Mouse (Mus musculus) neural tube, embryonic 13.5 days (tissue): ENCODE data around the gene Cnpy1. TPM values are rescaled to one million over a fixed set of nuclear protein-coding genes. Genes with fewer than 3 reads are reported as not detected.

ENCODE experiments used
- ATAC-seq: fragments of 200-750 bp; cut with Nextera tagmentation; 2 replicates; pipeline ENCODE4 v1.8.0; 2017; ENCODE audit warnings: low read depth, mild to moderate bottlenecking, moderate TSS enrichment, moderate library complexity
- H3K27ac ChIP-seq: fragments of 300-500 bp; sonication (generic); replicated peaks from 2 replicates; pipeline ENCODE4 v1.5.1; 2015; ENCODE audit warnings: moderate library complexity, mild to moderate bottlenecking, inconsistent platforms
- H3K27me3 ChIP-seq: fragments of 300-500 bp; sonication (generic); 2 replicates; pipeline ENCODE4 v1.6.1; 2015; ENCODE audit warnings: mild to moderate bottlenecking, inconsistent platforms
- H3K36me3 ChIP-seq: fragments of 300-500 bp; sonication (generic); 2 replicates; pipeline ENCODE4 v1.6.1; 2015; ENCODE audit warnings: mild to moderate bottlenecking, inconsistent platforms
- H3K4me1 ChIP-seq: fragments of 300-500 bp; sonication (generic); replicated peaks from 2 replicates; pipeline ENCODE4 v1.6.1; 2015; ENCODE audit warnings: inconsistent platforms
- H3K4me2 ChIP-seq: fragments of 300-500 bp; sonication (generic); 2 replicates; pipeline ENCODE4 v1.6.1; 2015; ENCODE audit warnings: inconsistent platforms, mild to moderate bottlenecking, moderate library complexity
- H3K4me3 ChIP-seq: fragments of 300-500 bp; sonication (generic); 2 replicates; pipeline ENCODE4 v1.5.1; 2015; ENCODE audit warnings: mild to moderate bottlenecking, inconsistent platforms
- H3K9ac ChIP-seq: fragments of 300-500 bp; sonication (generic); 2 replicates; pipeline ENCODE4 v1.6.1; 2015; ENCODE audit warnings: moderate library complexity, mild to moderate bottlenecking, inconsistent platforms
- H3K9me3 ChIP-seq: fragments of 300-500 bp; sonication (generic); 2 replicates; pipeline ENCODE4 v1.6.1; 2016; ENCODE audit warnings: inconsistent platforms
- WGBS: fragments of 180-500 bp; shearing (Covaris S2); methylation state at CpG from one replicate; pipeline ENCODE4 v1.1.7; 2015; 5-methylcytosine and 5-hydroxymethylcytosine counted together
- polyA plus RNA-seq: library from polyadenylated mRNA; unstranded; fragments of >200 nt; fragmentation: Nextera tagmentation; extraction: Ambion mirVana; gene quantifications from 2 replicates; pipeline ENCODE4 v1.2.1, GENCODE M21; 2015

Cnpy1 gene
- polyA plus RNA-seq, 1 experiment from 2014 or later, result 1.3 TPM

GRCm38 (mm10) chr5:28174876-28175569 lies 70.6 kb downstream of the Cnpy1 start:
- under 1% methylated on average over 24 of the region's 24 CpGs for WGBS
- H3K4me1 ChIP-seq, result 0 out of 2 replicates have a peak, but pooled peaks cover 8% of the 10 kb centered on the region
- no peaks in the 10 kb centered on the region for H3K9me3 ChIP-seq
- H3K4me3 ChIP-seq, result no peak overlapping the region
- no peak overlapping the region for H3K9ac ChIP-seq
- no peak overlapping the region for H3K27ac ChIP-seq
- H3K36me3 ChIP-seq, result no peaks in the 10 kb centered on the region
- H3K4me2 ChIP-seq, result no peak overlapping the region
- peaks cover 97% of the 10 kb centered on the region for H3K27me3 ChIP-seq
- no peak for ATAC-seq

GRCm38 (mm10) chr5:28174086-28174485 lies 71.5 kb downstream of the Cnpy1 start:
- H3K9me3 ChIP-seq, result no peaks in the 10 kb centered on the region
- H3K36me3 ChIP-seq, result no peaks in the 10 kb centered on the region
- no peak overlapping the region for H3K9ac ChIP-seq
- H3K4me2 ChIP-seq, result no peak overlapping the region
- 1% methylated on average over 9 of the region's 9 CpGs for WGBS
- no peak overlapping the region for H3K27ac ChIP-seq
- no peak overlapping the region for H3K4me3 ChIP-seq
- no peak for ATAC-seq
- H3K27me3 ChIP-seq, result peaks cover 97% of the 10 kb centered on the region
- H3K4me1 ChIP-seq, result 0 out of 2 replicates have a peak, but pooled peaks cover 8% of the 10 kb centered on the region

GRCm38 (mm10) chr5:28173674-28174073 lies 71.9 kb downstream of the Cnpy1 start:
- no peak overlapping the region for H3K27ac ChIP-seq

GRCm38 (mm10) chr5:28172921-28173670 lies 72.5 kb downstream of the Cnpy1 start:
- under 1% methylated on average over 4 of the region's 4 CpGs for WGBS
- ATAC-seq, result no peak

More at GRCm38 (mm10) chr5:28173674-28174073, 71.9 kb downstream of the Cnpy1 start:
- Histone ChIP-seq H3K4me3 (no peak overlapping the region), H3K9me3 (no peaks in the 10 kb centered on the region), H3K4me2 (no peak overlapping the region), H3K4me1 (0 out of 2 replicates have a peak, but pooled peaks cover 8% of the 10 kb centered on the region), H3K9ac (no peak overlapping the region), H3K36me3 (no peaks in the 10 kb centered on the region), H3K27me3 (peaks cover 97% of the 10 kb centered on the region)
- WGBS, result 9% methylated on average over 1 of the region's 1 CpGs
- ATAC-seq, result no peak; the same call in 1 of the 2 replicates

GRCm38 (mm10) chr5:28172261-28172920 lies 73.2 kb downstream of the Cnpy1 start:
- WGBS, result 4% methylated on average over 8 of the region's 8 CpGs
- Histone ChIP-seq H3K4me3 (no peak overlapping the region), H3K4me2 (no peak overlapping the region), H3K27me3 (peaks cover 97% of the 10 kb centered on the region), H3K4me1 (0 out of 2 replicates have a peak, but pooled peaks cover 8% of the 10 kb centered on the region), H3K9ac (no peak overlapping the region), H3K36me3 (no peaks in the 10 kb centered on the region), H3K27ac (no peak overlapping the region), H3K9me3 (no peaks in the 10 kb centered on the region)
- no peak for ATAC-seq

More at GRCm38 (mm10) chr5:28172921-28173670, 72.5 kb downstream of the Cnpy1 start:
- no peak overlapping the region for H3K9ac ChIP-seq
- no peak overlapping the region for H3K4me2 ChIP-seq
- H3K4me1 ChIP-seq, result 0 out of 2 replicates have a peak, but pooled peaks cover 8% of the 10 kb centered on the region
- H3K9me3 ChIP-seq, result no peaks in the 10 kb centered on the region
- H3K4me3 ChIP-seq, result no peak overlapping the region
- H3K36me3 ChIP-seq, result no peaks in the 10 kb centered on the region
- H3K27ac ChIP-seq, result no peak overlapping the region
- H3K27me3 ChIP-seq, result peaks cover 97% of the 10 kb centered on the region

GRCm38 (mm10) chr5:28171667-28172066 lies 73.9 kb downstream of the Cnpy1 start:
- no peak overlapping the region for H3K4me2 ChIP-seq
- no peaks in the 10 kb centered on the region for H3K36me3 ChIP-seq
- no peak overlapping the region for H3K9ac ChIP-seq
- H3K4me3 ChIP-seq, result no peak overlapping the region
- no peak overlapping the region for H3K27ac ChIP-seq
- H3K9me3 ChIP-seq, result no peaks in the 10 kb centered on the region
- peaks cover 96% of the 10 kb centered on the region for H3K27me3 ChIP-seq
- WGBS, result 5% methylated on average over 5 of the region's 5 CpGs
- ATAC-seq, result no peak
- peaks cover 13% of the 10 kb centered on the region for H3K4me1 ChIP-seq

- H3K27ac ChIP-seq, result no peak overlapping the region
- WGBS, result 2% methylated on average over 19 of the region's 19 CpGs
- no peak overlapping the region for H3K4me2 ChIP-seq
- H3K4me1 ChIP-seq, result peaks cover 21% of the 10 kb centered on the region
- H3K27me3 ChIP-seq, result peaks cover 96% of the 10 kb centered on the region
- no peak for ATAC-seq
- no peak overlapping the region for H3K4me3 ChIP-seq
- no peaks in the 10 kb centered on the region for H3K36me3 ChIP-seq
- H3K9me3 ChIP-seq, result no peaks in the 10 kb centered on the region
- no peak overlapping the region for H3K9ac ChIP-seq
Measured at GRCm38 (mm10) chr5:28170892-28171291, 74.7 kb downstream of the Cnpy1 start.

- no peak for ATAC-seq
- under 1% methylated on average over 17 of the region's 17 CpGs for WGBS
- H3K9ac ChIP-seq, result no peak overlapping the region
- no peak overlapping the region for H3K4me2 ChIP-seq
- H3K36me3 ChIP-seq, result no peaks in the 10 kb centered on the region
- peaks cover 96% of the 10 kb centered on the region for H3K27me3 ChIP-seq
- H3K4me3 ChIP-seq, result no peak overlapping the region
- no peaks in the 10 kb centered on the region for H3K9me3 ChIP-seq
- peaks cover 24% of the 10 kb centered on the region for H3K4me1 ChIP-seq
- no peak overlapping the region for H3K27ac ChIP-seq
Measured at GRCm38 (mm10) chr5:28170081-28170480, 75.5 kb downstream of the Cnpy1 start.

GRCm38 (mm10) chr5:28169166-28169801 lies 76.3 kb downstream of the Cnpy1 start:
- peaks cover 22% of the 10 kb centered on the region for H3K4me1 ChIP-seq
- no peak overlapping the region for H3K4me2 ChIP-seq
- no peaks in the 10 kb centered on the region for H3K36me3 ChIP-seq
- H3K27ac ChIP-seq, result no peak overlapping the region
- no peaks in the 10 kb centered on the region for H3K9me3 ChIP-seq
- H3K4me3 ChIP-seq, result no peak overlapping the region
- under 1% methylated on average over 5 of the region's 5 CpGs for WGBS
- peaks cover 96% of the 10 kb centered on the region for H3K27me3 ChIP-seq
- ATAC-seq, result no peak
- H3K9ac ChIP-seq, result no peak overlapping the region

- no peak overlapping the region for H3K4me3 ChIP-seq
Measured at GRCm38 (mm10) chr5:28168253-28169165, 77.1 kb downstream of the Cnpy1 start.

More at GRCm38 (mm10) chr5:28168253-28169165, 77.1 kb downstream of the Cnpy1 start:
- no peak for ATAC-seq
- Histone ChIP-seq H3K27ac (no peak overlapping the region), H3K4me2 (0 out of 2 replicates have a peak overlapping the region, but pooled peaks have one; percentile 2), H3K4me1 (peaks cover 22% of the 10 kb centered on the region), H3K9me3 (no peaks in the 10 kb centered on the region), H3K36me3 (no peaks in the 10 kb centered on the region), H3K27me3 (peaks cover 96% of the 10 kb centered on the region), H3K9ac (no peak overlapping the region)
- WGBS, result under 1% methylated on average over 36 of the region's 36 CpGs
